Mouse (Mus musculus): Measurements from ENCODE around the gene Sgms2.

GRCm38 (mm10) chr3:131274151-131274550 lies 217.1 kb downstream of the Sgms2 start:
- TF ChIP-seq TCF3 (IDR thresholded peaks at IDR 0.05; ENCODE audit: insufficient read length, low read depth) (no peak), POLR2A (IDR thresholded peaks at IDR 0.05; ENCODE audit: insufficient read length, low read depth) (no peak), USF1 (IDR thresholded peaks at IDR 0.05; ENCODE audit: low read depth) (no peak), MYOG (IDR thresholded peaks at IDR 0.05; ENCODE audit: control insufficient read depth in 1 of 3, insufficient read depth in 1 of 3, insufficient read length in 2 of 3, low read depth in 2 of 3) (no peak), POLR2AphosphoS2 (IDR thresholded peaks at IDR 0.05; ENCODE audit: insufficient read length, low read depth) (no peak), MYOD1 (IDR thresholded peaks at IDR 0.05; ENCODE audit: control insufficient read depth in 1 of 3, insufficient read length in 2 of 3, low read depth in 2 of 3) (no peak), TCF12 (IDR thresholded peaks at IDR 0.05; ENCODE audit: insufficient read depth, poor library complexity, severe bottlenecking) (no peak), E2F4 (IDR thresholded peaks at IDR 0.05; ENCODE audit: insufficient read depth) (no peak)
